Mouse (Mus musculus): ENCODE data around the gene Ccdc191. TPM values are rescaled to one million over a fixed set of nuclear protein-coding genes. Genes with fewer than 3 reads are reported as not detected.
A peak's percentile ranks its signal among the peaks of the same experiment; 100 is the strongest.

Ccdc191 gene
- polyA plus RNA-seq, 1 experiment from 2014 or later: 11.7 TPM

DNA sequence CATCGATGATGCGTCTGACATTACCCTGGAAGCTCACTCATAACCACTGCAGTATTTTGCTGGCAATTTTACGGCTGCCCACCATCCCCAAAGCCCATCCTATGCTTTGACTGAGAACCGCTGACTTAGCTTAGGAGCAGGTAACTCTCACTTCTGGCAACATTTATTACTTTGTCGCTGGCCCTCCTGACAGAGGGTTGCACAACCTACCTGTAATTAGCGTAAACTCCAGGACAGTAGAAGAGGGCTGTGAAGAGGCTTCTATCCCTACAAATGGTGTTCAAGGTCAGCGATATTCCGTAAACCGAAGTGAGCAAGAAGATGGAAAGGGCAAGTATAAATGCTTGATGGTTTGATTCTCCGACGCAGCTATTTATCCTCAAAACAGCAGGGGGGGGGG is 81.6 kb downstream of the Ccdc191 start:
- Histone ChIP-seq H3K4me1 (ENCODE audit: control insufficient read depth, insufficient read depth, low read length) (no peaks in the 10 kb centered on the region), H3K27ac (ENCODE audit: low read length) (no peak overlapping the region), H3K9ac (ENCODE audit: low read depth, low read length) (no peak overlapping the region), H3K4me2 (ENCODE audit: low read depth, low read length) (no peak overlapping the region), H3K36me3 (ENCODE audit: control insufficient read depth, insufficient read depth, low read length) (no peaks in the 10 kb centered on the region), H3K27me3 (replicated peaks; ENCODE audit: control insufficient read depth, insufficient read depth, low read length) (no peaks in the 10 kb centered on the region), H3K9me3 (ENCODE audit: control insufficient read depth, low read length) (no peaks in the 10 kb centered on the region), H3K4me3 (ENCODE audit: low read length) (no peak overlapping the region)
- peak; percentile 59; the same call in 1 of the 2 replicates for ATAC-seq
- 80% methylated on average over 11 of the region's 11 CpGs for WGBS

DNA sequence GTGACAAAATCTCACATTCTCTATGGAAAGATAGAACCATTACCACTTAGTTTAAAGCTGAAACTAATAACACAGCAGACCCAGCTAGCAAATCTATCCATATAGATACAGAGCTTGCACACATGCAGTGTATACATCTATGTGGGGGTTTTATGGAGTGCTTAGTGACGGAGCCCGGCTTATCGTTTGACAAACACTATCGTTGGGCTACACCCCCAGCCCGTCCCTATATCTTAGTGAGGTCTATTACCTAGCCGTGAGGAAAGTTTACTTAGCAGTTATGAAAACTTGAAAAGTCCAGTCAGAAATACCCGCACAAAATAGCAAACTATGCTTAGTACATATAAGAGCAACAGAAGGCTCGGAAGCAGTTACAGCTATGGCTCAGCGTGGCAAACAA is 82.1 kb downstream of the Ccdc191 start:
- Histone ChIP-seq H3K4me1 (ENCODE audit: control insufficient read depth, insufficient read depth, low read length) (no peaks in the 10 kb centered on the region), H3K4me2 (ENCODE audit: low read depth, low read length) (no peak overlapping the region), H3K9ac (ENCODE audit: low read depth, low read length) (no peak overlapping the region), H3K27me3 (replicated peaks; ENCODE audit: control insufficient read depth, insufficient read depth, low read length) (no peaks in the 10 kb centered on the region), H3K27ac (ENCODE audit: low read length) (no peak overlapping the region), H3K9me3 (ENCODE audit: control insufficient read depth, low read length) (no peaks in the 10 kb centered on the region), H3K4me3 (ENCODE audit: low read length) (no peak overlapping the region), H3K36me3 (ENCODE audit: control insufficient read depth, insufficient read depth, low read length) (no peaks in the 10 kb centered on the region)
- WGBS: 63% methylated on average over 9 of the region's 9 CpGs
- no peak for ATAC-seq

DNA sequence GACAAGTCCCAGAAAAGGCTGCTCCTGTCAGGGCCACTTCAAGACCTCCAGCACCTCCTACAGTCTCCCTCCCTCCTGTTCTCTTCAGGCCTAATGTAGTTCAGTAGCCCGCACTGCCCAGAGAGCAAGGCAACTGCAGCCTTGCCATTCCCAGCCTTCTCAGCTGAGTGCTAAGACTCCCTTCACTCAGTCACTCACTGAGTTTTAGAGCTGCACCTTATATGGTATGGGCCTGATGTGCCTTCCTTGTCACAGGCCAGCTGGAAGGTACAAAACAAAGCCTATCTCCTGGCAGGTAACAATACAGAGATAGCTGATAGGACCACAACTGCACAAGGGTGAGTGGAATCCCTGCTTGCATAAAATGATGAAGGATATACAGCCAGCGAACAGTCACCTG is 82.8 kb downstream of the Ccdc191 start:
- no peaks in the 10 kb centered on the region for H3K27me3 ChIP-seq (replicated peaks; ENCODE audit: control insufficient read depth, insufficient read depth, low read length)
- 86% methylated on average over 2 of the region's 2 CpGs for WGBS
- no peak for ATAC-seq

DNA sequence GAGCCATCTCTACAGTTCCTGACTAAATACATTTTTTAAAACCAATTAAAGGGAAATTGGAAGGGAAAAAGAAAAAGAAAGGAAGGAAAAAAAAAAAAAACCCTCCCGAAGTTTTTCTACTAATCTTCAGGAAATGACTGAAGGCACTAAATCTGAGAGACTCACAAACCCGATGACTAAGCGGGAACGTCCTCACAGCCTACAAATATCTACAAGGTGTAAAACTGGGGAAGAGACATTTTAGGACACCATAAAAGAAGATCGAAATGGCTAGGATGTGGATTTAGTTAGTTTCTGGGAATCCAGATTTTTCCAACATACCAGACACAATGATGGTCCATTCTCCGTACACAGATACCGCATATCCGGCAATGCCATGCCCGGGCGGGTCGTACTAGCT is 83.5 kb downstream of the Ccdc191 start:
- H3K27ac ChIP-seq (ENCODE audit: low read length): no peak overlapping the region
- H3K4me2 ChIP-seq (ENCODE audit: low read depth, low read length): no peak overlapping the region
- no peak for ATAC-seq
- H3K27me3 ChIP-seq (replicated peaks; ENCODE audit: control insufficient read depth, insufficient read depth, low read length): no peaks in the 10 kb centered on the region
- 90% methylated on average over 11 of the region's 11 CpGs for WGBS
- H3K36me3 ChIP-seq (ENCODE audit: control insufficient read depth, insufficient read depth, low read length): no peaks in the 10 kb centered on the region
- H3K9ac ChIP-seq (ENCODE audit: low read depth, low read length): no peak overlapping the region
- no peaks in the 10 kb centered on the region for H3K4me1 ChIP-seq (ENCODE audit: control insufficient read depth, insufficient read depth, low read length)
- H3K4me3 ChIP-seq (ENCODE audit: low read length): no peak overlapping the region
- H3K9me3 ChIP-seq (ENCODE audit: control insufficient read depth, low read length): no peaks in the 10 kb centered on the region

More for the DNA sequence above, 82.8 kb downstream of the Ccdc191 start:
- H3K4me3 ChIP-seq (ENCODE audit: low read length): no peak overlapping the region
- H3K4me1 ChIP-seq (ENCODE audit: control insufficient read depth, insufficient read depth, low read length): no peaks in the 10 kb centered on the region
- H3K9me3 ChIP-seq (ENCODE audit: control insufficient read depth, low read length): no peaks in the 10 kb centered on the region
- no peak overlapping the region for H3K4me2 ChIP-seq (ENCODE audit: low read depth, low read length)
- H3K36me3 ChIP-seq (ENCODE audit: control insufficient read depth, insufficient read depth, low read length): no peaks in the 10 kb centered on the region
- no peak overlapping the region for H3K27ac ChIP-seq (ENCODE audit: low read length)
- H3K9ac ChIP-seq (ENCODE audit: low read depth, low read length): no peak overlapping the region

DNA sequence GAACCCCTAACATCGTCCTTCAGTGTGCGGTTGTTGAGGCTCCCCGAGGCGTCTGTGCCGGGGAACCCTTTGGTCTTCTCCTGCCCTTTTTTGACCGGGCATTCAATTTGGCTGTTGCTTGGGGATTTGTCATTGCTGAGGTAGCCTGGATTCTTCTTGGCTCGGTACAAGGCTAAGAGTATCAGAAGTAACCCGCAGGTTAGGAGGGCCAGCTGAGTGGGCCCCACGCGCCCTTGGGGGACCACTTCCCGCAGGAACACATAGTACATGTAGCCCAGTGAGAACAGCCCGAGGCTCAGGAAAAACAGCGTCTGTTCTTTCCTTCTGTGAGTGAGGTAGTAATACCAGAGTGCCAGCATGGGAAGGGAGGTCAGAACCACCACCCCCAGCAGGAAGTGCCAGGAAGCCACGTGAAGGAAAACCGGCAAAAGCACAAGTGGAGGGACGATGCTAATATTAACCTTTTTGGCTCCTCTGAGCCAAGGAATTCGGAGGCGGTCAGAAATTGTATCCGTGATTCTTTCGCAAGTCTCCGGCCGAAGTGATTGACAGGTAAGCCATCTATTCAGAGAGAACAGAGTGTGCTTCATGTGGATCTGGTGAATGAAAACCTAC is 84.1 kb downstream of the Ccdc191 start:
- no peaks in the 10 kb centered on the region for H3K9me3 ChIP-seq (ENCODE audit: control insufficient read depth, low read length)
- no peak overlapping the region for H3K9ac ChIP-seq (ENCODE audit: low read depth, low read length)
- H3K4me2 ChIP-seq (ENCODE audit: low read depth, low read length): no peak overlapping the region
- no peaks in the 10 kb centered on the region for H3K4me1 ChIP-seq (ENCODE audit: control insufficient read depth, insufficient read depth, low read length)
- no peak overlapping the region for H3K4me3 ChIP-seq (ENCODE audit: low read length)
- WGBS: 82% methylated on average over 22 of the region's 22 CpGs
- H3K36me3 ChIP-seq (ENCODE audit: control insufficient read depth, insufficient read depth, low read length): no peaks in the 10 kb centered on the region
- ATAC-seq: no peak
- H3K27me3 ChIP-seq (replicated peaks; ENCODE audit: control insufficient read depth, insufficient read depth, low read length): no peaks in the 10 kb centered on the region
- H3K27ac ChIP-seq (ENCODE audit: low read length): no peak overlapping the region

DNA sequence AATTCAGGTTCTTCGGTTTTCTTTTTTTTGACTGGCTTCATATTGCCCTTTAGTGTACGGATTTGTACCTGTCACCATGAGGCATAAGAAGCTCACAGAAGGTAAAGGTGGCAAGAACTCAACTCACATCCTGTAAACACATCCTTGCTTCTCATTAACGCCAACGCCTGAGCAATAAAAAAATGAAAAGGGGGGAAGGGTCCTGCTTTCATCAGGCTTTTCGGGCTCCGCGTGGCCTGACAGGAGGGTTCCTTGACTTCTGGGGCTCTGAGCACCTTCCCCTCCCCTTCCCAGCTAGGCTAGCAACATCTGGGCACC is 89.4 kb downstream of the Ccdc191 start:
- H3K27me3 ChIP-seq (replicated peaks; ENCODE audit: control insufficient read depth, insufficient read depth, low read length): no peaks in the 10 kb centered on the region
- no peak overlapping the region for H3K27ac ChIP-seq (ENCODE audit: low read length)
- no peaks in the 10 kb centered on the region for H3K36me3 ChIP-seq (ENCODE audit: control insufficient read depth, insufficient read depth, low read length)
- 17% methylated on average over 7 of the region's 7 CpGs for WGBS
- peak overlapping the region; percentile 79 for H3K4me3 ChIP-seq (ENCODE audit: low read length)
- no peaks in the 10 kb centered on the region for H3K9me3 ChIP-seq (ENCODE audit: control insufficient read depth, low read length)
- peak overlapping the region; percentile 97 for H3K4me2 ChIP-seq (ENCODE audit: low read depth, low read length)
- H3K4me1 ChIP-seq (ENCODE audit: control insufficient read depth, insufficient read depth, low read length): no peaks in the 10 kb centered on the region
- peak; percentile 11 for ATAC-seq
- H3K9ac ChIP-seq (ENCODE audit: low read depth, low read length): peak overlapping the region; percentile 76

DNA sequence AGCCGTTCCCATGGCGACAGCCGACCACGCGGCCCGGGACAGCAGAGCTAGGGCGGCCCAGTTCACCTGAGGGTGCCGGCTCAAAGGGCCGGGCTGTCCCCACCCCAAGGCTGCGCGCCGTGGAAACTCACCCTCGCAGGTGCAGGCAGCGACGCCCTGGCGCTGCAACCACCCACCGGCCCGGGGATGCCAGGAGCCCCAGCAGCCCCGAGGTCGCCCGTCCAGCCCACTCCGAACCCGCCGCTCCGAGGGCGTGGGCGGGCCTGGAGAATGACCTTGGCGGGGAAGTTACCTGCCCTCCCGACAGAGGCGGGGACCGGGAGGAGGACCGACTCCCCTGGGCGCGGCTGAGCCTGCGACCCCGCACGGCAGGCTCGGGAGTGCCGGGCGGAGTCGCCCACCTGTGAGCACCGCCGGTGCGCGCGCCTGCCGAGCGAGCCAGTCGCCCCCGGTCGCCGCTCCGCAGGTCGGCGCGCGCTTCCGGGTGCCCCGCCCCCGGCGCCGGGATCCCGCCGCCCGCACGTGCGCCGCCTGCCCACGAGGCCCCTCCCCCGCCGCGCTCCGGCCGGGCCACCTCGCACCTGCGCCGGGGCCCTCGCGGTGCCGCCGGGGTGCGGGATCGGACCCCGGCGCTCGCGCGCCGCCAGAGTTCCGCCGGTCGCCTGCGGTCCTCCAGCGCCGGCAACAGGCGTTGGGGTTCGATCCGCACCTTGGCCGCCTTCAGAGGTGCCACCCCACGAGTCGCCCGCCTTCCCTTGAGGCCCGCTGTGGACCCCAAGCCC is 89.9 kb downstream of the Ccdc191 start, which contains the start of gene Zdhhc23:
TSS of gene Zdhhc23 (minus strand) at position 464 of the 782 bp plus-strand sequence.
- Histone ChIP-seq H3K36me3 (ENCODE audit: control insufficient read depth, insufficient read depth, low read length) (no peaks in the 10 kb centered on the region), H3K9me3 (ENCODE audit: control insufficient read depth, low read length) (no peaks in the 10 kb centered on the region), H3K4me3 (ENCODE audit: low read length) (peak within 1 kb of the TSS; percentile 79), H3K27me3 (replicated peaks; ENCODE audit: control insufficient read depth, insufficient read depth, low read length) (no peaks in the 10 kb centered on the region), H3K9ac (ENCODE audit: low read depth, low read length) (peak within 1 kb of the TSS; percentile 76), H3K27ac (ENCODE audit: low read length) (no peak within 1 kb of the TSS), H3K4me2 (ENCODE audit: low read depth, low read length) (peak within 1 kb of the TSS; percentile 97), H3K4me1 (ENCODE audit: control insufficient read depth, insufficient read depth, low read length) (no peaks in the 10 kb centered on the region)
- ATAC-seq: peak; percentile 91
- WGBS: under 1% methylated on average over 69 of the region's 103 CpGs

DNA sequence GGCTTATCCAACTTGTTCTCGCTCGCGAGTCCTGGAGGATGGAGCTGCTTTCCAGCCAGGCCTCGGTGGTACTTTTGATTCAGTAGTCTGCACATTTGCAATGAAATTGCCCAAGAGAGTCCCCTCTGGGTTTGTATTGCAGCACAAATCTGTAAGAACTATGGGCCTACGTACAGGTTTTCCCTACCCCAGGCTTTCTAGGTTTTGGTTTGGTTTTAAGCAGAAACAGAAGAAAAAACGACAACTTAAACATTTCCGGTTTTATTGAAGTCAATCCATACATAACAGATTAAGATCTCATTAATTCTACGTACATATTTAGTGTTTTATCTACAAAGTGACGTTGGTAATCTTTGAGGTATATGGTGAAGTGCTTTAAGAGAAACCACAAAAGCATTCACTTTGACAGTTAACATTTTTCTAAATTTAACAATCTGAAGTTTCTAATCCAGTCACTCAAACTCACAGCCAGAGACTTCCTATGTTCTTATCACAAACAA is 90.6 kb downstream of the Ccdc191 start:
- no peak for ATAC-seq
- Histone ChIP-seq H3K4me2 (ENCODE audit: low read depth, low read length) (peak overlapping the region; percentile 97), H3K27ac (ENCODE audit: low read length) (no peak overlapping the region), H3K36me3 (ENCODE audit: control insufficient read depth, insufficient read depth, low read length) (no peaks in the 10 kb centered on the region), H3K4me3 (ENCODE audit: low read length) (peak overlapping the region; percentile 79), H3K9me3 (ENCODE audit: control insufficient read depth, low read length) (no peaks in the 10 kb centered on the region), H3K27me3 (replicated peaks; ENCODE audit: control insufficient read depth, insufficient read depth, low read length) (no peaks in the 10 kb centered on the region), H3K9ac (ENCODE audit: low read depth, low read length) (peak overlapping the region; percentile 76), H3K4me1 (ENCODE audit: control insufficient read depth, insufficient read depth, low read length) (no peaks in the 10 kb centered on the region)
- WGBS: 29% methylated on average over 9 of the region's 9 CpGs

DNA sequence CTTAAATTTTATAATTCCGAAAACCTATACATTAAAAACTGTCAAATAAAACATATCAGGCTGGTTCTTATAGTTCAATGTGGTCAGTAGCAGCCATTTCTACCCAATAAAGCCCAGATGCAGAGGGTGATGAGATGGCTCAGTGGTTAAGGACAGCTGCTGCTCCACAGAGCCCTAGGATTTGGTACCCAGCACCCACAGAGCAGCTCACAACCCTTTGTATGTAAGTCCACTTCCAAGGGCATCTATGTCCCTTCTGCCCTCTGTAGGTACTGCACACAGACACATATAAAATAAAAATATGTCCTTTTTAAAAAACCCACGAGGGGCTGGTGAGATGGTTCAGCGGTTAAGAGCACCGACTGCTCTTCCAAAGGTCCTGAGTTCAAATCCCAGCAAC is 96.7 kb downstream of the Ccdc191 start:
- no peak overlapping the region for H3K4me2 ChIP-seq (ENCODE audit: low read depth, low read length)
- H3K9me3 ChIP-seq (ENCODE audit: control insufficient read depth, low read length): no peaks in the 10 kb centered on the region
- H3K36me3 ChIP-seq (ENCODE audit: control insufficient read depth, insufficient read depth, low read length): no peaks in the 10 kb centered on the region
- H3K4me1 ChIP-seq (ENCODE audit: control insufficient read depth, insufficient read depth, low read length): no peaks in the 10 kb centered on the region
- ATAC-seq: no peak
- no peak overlapping the region for H3K9ac ChIP-seq (ENCODE audit: low read depth, low read length)
- H3K4me3 ChIP-seq (ENCODE audit: low read length): no peak overlapping the region
- H3K27ac ChIP-seq (ENCODE audit: low read length): no peak overlapping the region
- no peaks in the 10 kb centered on the region for H3K27me3 ChIP-seq (replicated peaks; ENCODE audit: control insufficient read depth, insufficient read depth, low read length)
- 95% methylated on average over 4 of the region's 4 CpGs for WGBS

Data from intestine, embryonic 16.5 days (tissue).